Mouse (Mus musculus): ENCODE measurements around the gene Irs1. TPM values are rescaled to one million over a fixed set of nuclear protein-coding genes. Genes with fewer than 3 reads are reported as not detected.
A peak's percentile ranks its signal among the peaks of the same experiment; 100 is the strongest.

The Irs1 gene
- total RNA-seq (2021) = 10 to 100 TPM; 29.1 to 43.5 TPM
- long read RNA-seq, experiment 1, full-length matches to known transcripts = 5 of 8 reads
- long read RNA-seq, experiment 1, partial matches to known transcripts = 0 of 8 reads
- long read RNA-seq, experiment 1, other reads (novel, unspliced or antisense) = 3 of 8 reads
- long read RNA-seq, experiment 2, full-length matches to known transcripts = 5 of 8 reads
- long read RNA-seq, experiment 2, partial matches to known transcripts = 0 of 8 reads
- long read RNA-seq, experiment 2, other reads (novel, unspliced or antisense) = 3 of 8 reads

DNA sequence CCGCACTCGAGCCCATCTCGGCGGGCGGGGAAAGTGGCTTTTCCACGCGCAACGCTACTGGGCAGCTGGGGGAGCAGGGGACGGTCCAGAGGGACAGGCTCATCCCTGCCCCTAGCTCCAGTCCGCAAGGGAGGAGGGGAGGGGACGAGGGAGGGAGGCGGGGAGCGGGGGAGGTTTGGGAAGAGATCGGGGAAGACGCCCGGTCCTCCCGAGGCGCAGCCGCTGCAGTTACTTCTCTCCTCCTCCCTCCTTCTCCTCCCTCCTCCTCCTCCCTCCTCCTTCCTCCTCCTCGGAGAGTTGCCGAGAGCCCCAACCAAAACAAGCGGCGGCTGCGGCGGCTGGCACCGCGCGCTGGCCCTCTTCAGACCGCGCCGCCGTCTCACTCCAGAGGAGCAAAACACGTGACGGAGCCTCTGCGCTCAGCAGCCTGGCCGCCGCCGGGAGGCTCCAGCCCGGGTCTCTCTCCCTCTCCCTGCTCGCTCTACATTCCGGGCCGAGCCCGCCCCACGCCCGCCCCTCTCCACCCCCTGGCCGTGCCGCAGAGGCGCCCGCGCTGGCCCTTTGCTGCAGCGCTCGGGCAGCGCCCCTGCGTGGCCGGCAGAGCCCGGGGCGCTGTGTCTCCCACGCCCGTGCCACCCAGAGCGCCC lies at the start of gene Irs1:
Irs1 (minus strand) TSS at position 266 of the 647 bp plus-strand sequence.
- peak; percentile 87 to 92 for DNase-seq

GRCm38 (mm10) chr1:82334506-82334905 lies 43.3 kb upstream of the Irs1 start:
- no peak for DNase-seq

DNA sequence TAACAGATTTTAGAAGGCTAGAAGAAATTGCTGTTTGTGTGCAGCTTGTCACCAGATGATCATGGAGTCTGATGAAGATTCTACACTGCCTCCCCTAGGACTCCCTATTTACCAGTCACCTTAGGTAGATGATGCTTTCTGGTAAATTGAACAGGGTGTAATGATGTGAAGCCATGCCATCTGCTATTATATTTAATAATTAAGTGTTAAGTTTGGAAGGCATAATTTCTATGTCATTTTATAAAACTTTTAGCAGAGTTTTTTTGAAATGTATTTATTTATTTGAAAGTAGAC lies 38.7 kb upstream of the Irs1 start:
- DNase-seq = no peak

GRCm38 (mm10) chr1:82329237-82329953 lies 38.2 kb upstream of the Irs1 start:
- no peak for DNase-seq

GRCm38 (mm10) chr1:82328033-82328775 lies 37.0 kb upstream of the Irs1 start:
- DNase-seq = no peak

DNA sequence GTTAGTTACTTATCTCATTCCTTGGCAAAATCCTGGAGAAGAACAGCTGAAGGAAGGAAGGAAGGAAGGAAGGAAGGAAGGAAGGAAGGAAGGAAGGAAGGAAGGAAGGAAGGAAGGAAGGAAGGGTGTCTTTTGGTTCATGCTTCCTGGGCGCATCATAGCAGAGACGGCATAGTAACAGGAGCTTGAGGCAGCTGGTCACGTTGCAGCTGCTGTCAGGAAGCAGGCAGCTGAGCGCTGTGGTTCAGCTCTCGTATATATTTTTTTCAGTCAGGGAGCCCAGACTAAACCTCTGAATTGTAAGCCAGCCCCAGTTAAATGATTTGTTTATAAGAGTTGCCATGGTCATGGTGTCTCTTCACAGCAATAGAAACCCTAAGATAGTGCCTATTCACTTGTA lies 34.9 kb upstream of the Irs1 start:
- no peak for DNase-seq

GRCm38 (mm10) chr1:82324131-82324785 lies 33.0 kb upstream of the Irs1 start:
- DNase-seq = no peak

- no peak for DNase-seq
Observed at GRCm38 (mm10) chr1:82321441-82321840, 30.2 kb upstream of the Irs1 start.

DNA sequence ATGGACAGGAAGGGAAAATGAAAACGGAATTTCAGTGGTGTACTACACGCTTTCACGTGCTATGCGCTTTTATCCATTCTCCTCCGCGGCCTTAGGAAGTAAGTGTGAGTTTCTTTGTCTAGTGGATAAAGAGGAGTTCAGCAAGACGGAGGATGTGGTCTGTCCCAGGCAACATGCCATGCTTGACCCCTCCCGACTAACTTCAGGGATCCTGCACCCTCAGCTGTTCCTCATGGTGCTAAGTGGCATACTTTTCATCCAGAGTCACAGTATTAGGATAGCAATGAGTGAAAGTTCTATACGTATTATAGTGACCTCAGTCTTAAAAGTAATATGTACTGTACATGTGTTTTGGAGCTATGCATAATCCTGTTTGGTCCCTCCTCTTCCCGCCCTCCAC lies 29.6 kb upstream of the Irs1 start:
- no peak for DNase-seq

DNA sequence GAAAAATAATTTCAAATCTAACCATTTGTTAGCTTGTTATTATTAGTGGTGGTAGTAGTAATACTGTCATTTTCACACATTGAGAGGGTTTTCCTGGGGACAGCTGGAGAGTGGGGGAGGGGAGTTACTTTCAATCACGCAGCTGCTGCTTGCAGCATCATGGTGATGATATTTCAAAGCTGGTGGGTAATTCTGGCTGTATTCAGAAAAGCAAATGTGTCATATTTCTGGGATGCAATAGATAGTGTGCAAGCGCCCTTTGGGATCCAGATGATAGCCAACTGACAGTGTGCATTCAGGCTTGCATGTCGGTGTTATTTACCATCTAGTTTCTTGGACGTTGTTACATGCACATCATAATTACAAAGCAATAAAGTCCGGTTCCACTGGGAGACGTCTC lies 29.2 kb upstream of the Irs1 start:
- DNase-seq = no peak

GRCm38 (mm10) chr1:82316746-82317126 lies 25.5 kb upstream of the Irs1 start:
- no peak for DNase-seq

DNA sequence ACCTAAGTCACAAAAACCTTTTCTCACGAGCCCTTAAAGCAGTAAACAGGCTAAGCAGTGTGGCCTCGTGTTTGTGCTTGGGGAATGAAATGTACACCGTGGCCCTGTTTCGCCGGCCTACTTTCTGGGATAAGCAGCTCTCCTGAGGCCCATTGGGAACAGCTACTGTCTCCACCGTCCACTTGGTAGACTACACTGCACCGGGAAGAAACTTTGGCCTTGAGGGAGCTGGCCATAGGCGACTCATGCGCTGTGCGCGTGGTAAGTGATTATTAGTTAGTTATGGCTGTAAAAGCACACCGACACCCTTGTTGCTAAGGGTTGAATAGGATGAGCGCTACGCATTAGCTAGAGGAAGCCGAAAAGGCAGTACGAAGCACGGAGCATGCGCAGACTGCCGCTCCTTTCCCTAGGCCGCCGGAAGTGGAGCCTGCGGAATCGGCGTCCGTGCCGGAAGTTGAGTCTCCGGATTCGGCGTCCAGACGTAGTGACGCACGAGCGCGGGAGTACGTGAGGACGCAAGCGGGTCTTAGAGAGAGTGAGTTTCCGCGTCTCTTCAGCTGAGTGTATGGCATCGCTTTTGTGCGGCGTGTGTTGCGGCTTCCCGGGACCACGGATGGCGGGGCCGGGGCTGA lies 25.0 kb upstream of the Irs1 start, which contains the start of gene Rhbdd1:
Rhbdd1 (plus strand) TSS at position 342 of the 635 bp plus-strand sequence.
- peak; percentile 98 for DNase-seq

GRCm38 (mm10) chr1:82304483-82304882 lies 13.3 kb upstream of the Irs1 start:
- DNase-seq = no peak

GRCm38 (mm10) chr1:82298586-82298985 lies 7.4 kb upstream of the Irs1 start:
- DNase-seq = no peak

GRCm38 (mm10) chr1:82294102-82294501 lies 2.9 kb upstream of the Irs1 start:
- DNase-seq = peak; percentile 50 to 75

GRCm38 (mm10) chr1:82292771-82293170 lies 1.6 kb upstream of the Irs1 start:
- peak; percentile 61 to 72 for DNase-seq

GRCm38 (mm10) chr1:82291930-82292712 lies 905 bp upstream of the Irs1 start:
- peak in 1 of 2 experiments; percentile 40 for DNase-seq

DNA sequence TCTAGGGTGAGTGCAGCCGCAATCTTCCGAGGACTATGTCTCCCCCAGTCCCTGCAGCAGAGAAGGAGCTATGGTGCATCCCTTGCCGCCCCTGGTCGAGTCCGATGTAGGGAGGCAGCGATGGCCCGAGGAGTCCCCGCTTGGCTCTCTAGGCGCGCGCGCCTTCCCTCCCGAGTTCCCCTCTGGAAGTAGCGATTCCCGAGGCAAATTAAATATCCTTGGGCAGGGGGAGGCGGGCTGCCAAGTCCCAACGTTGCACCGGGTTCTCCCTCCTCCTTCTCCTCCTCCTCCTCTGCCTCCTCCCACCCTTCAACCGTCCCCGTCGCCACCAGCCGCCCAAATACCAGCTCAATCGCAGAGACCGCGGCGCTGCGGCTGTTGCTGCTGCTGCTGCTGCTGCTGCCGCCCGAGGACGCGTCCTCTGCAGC lies 479 bp downstream of the Irs1 start:
- DNase-seq = peak; percentile 89 to 90

DNA sequence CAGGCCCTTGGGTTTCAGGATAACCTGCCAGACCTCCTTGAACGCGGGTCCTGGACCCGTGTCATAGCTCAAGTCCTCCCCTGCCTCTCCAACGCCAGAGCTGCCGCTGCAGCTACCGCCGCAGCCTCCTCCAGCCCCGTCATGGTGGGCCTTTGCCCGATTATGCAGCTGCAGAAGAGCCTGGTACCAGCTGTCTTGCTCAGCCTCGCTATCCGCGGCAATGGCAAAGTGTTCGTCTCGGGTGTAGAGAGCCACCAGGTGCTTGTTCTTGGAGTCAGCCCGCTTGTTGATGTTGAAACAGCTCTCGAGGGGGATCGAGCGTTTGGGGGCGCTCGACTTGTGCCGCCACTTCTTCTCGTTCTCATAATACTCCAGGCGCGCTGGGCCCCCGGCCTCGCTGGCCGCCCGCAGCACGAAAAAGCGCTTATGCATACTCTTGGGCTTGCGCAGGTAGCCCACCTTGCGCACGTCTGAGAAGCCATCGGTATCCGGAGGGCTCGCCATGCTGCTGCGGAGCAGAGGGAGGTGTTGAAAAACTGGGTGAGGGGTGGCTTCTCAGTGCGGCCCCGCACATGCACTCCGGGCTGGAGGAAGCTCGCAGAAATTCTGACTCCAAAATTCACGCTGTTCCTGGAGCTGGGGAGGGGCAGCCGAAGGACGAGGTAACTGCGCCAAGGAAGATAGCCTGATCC lies 1.1 kb downstream of the Irs1 start:
- peak; percentile 54 to 73 for DNase-seq

Measured in heart, adult 18-20 months (tissue).